Mouse (Mus musculus) lung, adult 2 months (tissue): ENCODE data around the gene Pakap.

Experiments
- CTCF ChIP-seq: fragments of 200-500 bp; IDR thresholded peaks from 2 replicates; pipeline ENCODE4 v1.5.1; 2011; ENCODE audit warnings: mild to moderate bottlenecking, low read length, control low read depth; ENCODE audit not compliant: insufficient read depth
- POLR2A ChIP-seq: fragments of 200-500 bp; IDR thresholded peaks from 2 replicates; pipeline ENCODE4 v1.6.1; 2011; ENCODE audit warnings: low read depth, mild to moderate bottlenecking, control low read depth, low read length, borderline replicate concordance; ENCODE audit errors: extremely low read depth

DNA sequence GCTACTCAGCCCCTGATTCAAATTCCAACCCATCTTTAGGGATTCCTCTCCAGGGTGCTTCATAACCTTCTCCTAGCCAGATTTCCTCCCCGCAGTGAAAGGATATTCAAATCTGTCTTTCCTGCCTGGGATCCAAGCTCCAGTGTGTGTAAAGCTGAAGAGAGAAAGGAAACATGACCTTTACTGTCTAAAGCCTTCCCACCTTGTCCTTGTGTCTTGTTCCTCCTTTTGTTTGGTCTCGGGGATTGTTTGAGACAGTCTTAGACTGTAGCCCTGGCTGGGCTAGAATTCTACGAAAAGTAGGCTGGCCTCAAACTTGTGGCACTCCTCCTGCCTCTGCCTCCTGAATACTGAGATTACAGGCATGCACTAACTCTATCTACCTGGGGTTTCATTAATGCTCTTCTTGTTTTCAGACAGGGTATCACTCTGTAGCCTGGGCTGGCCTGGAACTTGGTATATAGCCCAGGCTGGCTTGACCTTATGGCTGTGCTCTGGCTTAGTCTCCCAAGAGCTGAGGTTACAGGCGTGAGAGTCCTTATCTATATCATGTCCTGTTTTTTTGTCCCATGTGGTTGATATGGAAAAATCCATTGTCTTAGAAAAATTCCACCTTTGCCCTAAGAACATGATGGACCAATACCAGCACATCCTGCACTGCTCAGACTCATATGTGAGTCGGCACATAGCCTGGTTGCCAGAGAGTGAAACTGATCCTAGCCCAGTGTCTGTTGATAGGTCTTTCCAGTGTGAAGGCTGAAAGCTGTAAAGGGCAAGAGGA, 126.6 kb downstream of the Pakap start:
- TF ChIP-seq CTCF (no peak), POLR2A (no peak)
